Mouse (Mus musculus): ENCODE data around the gene Pon3.

GRCm38 (mm10) chr6:5291450-5291849 lies 35.4 kb upstream of the Pon3 start:
- TF ChIP-seq CTCF (conservative IDR thresholded peaks at IDR 0.05; ENCODE audit: low read length) (no peak), NANOG (IDR thresholded peaks at IDR 0.05; ENCODE audit: borderline replicate concordance, low read length) (no peak), POU5F1 (IDR thresholded peaks at IDR 0.05; ENCODE audit: borderline replicate concordance, low read length) (no peak)

Measured in E14TG2a.4 (cell line).